ENCODE assay signal across 8 mouse cellular contexts in genomic region chr17:12036205-12036604, GRCm38 (mm10).
DNase-seq lines count a peak whose midpoint lies in the region; ATAC-seq lines count a peak whose summit lies in the region.

No protein-coding gene starts in this region.

- H3K4me2 ChIP-seq in kidney, embryonic 15.5 days, result no peak overlapping the region
- 0 out of 2 replicates have a peak overlapping the region, but pooled peaks have one; percentile 16 for H3K4me2 ChIP-seq in heart, embryonic 13.5 days

- peaks cover 7% of the 10 kb centered on the region for H3K27me3 ChIP-seq in kidney, embryonic 15.5 days
- peaks cover 18% of the 10 kb centered on the region for H3K27me3 ChIP-seq in heart, embryonic 13.5 days (replicated peaks)

- no peaks in the 10 kb centered on the region for H3K36me3 ChIP-seq in kidney, embryonic 15.5 days
- no peaks in the 10 kb centered on the region for H3K36me3 ChIP-seq in heart, embryonic 13.5 days

- H3K9me3 ChIP-seq in kidney, embryonic 15.5 days (replicated peaks), result no peaks in the 10 kb centered on the region
- no peaks in the 10 kb centered on the region for H3K9me3 ChIP-seq in heart, embryonic 13.5 days

- H3K4me3 ChIP-seq in kidney, embryonic 15.5 days (replicated peaks), result no peak overlapping the region
- no peak overlapping the region for H3K4me3 ChIP-seq in heart, embryonic 13.5 days

- DNase-seq in kidney, adult 18-20 months, result peak; percentile 57
- peak; percentile 57 for DNase-seq in MEL-GATA-1-ER (ENCODE audit: extremely low read depth, low read depth)
- DNase-seq in cerebellum, adult 9-11 months, result peak; percentile 53
- DNase-seq in left cerebral cortex, postnatal 36 days (ENCODE audit: low spot score in 2 of 2), result peak; percentile 53
- peak; percentile 10 to 46 for DNase-seq in natural killer cell, adult 2 months (ENCODE audit: low spot score in 2 of 2)
- peak; percentile 62 for DNase-seq in thymus, postnatal 14 days

- intact Hi-C loops in left cerebral cortex, postnatal 36 days (cut with DNase I), result loop anchor here (2.0 kb wide), 1 partner anchor 331 kb away; no protein-coding TSS in a partner anchor

- no peak overlapping the region for H3K9ac ChIP-seq in kidney, embryonic 15.5 days
- H3K9ac ChIP-seq in heart, embryonic 13.5 days, result no peak overlapping the region

- 45% methylated on average over 6 of the region's 6 CpGs for WGBS in kidney, embryonic 15.5 days
- 41% methylated on average over 6 of the region's 6 CpGs for WGBS in heart, embryonic 13.5 days

- H3K4me1 ChIP-seq in kidney, embryonic 15.5 days, result peaks cover 15% of the 10 kb centered on the region
- H3K4me1 ChIP-seq in heart, embryonic 13.5 days, result peaks cover 20% of the 10 kb centered on the region

- no peak for ATAC-seq in kidney, embryonic 15.5 days (replicated peaks; ENCODE audit: low FRiP score)
- no peak for ATAC-seq in heart, embryonic 13.5 days (ENCODE audit: extremely low read depth, insufficient number of reproducible peaks, low FRiP score, low TSS enrichment)

- no peak overlapping the region for H3K27ac ChIP-seq in kidney, embryonic 15.5 days
- no peak overlapping the region for H3K27ac ChIP-seq in heart, embryonic 13.5 days (replicated peaks)
